Mouse (Mus musculus): Measurements from ENCODE around the gene BC029722. TPM values are rescaled to one million over a fixed set of nuclear protein-coding genes. Genes with fewer than 3 reads are reported as not detected.

Gene BC029722
- 7.9 and 8.0 TPM in 2 replicates for polyA plus RNA-seq (2014; fragmentation: Nextera tagmentation; extraction: Ambion mirVana)

GRCm38 (mm10) chr2:155819392-155819448 is at the start of gene BC029722:
BC029722 (minus strand) TSS chr2:155819426.
- H3K4me3 ChIP-seq (ENCODE audit: low read depth, low read length) = peak within 1 kb of the TSS; percentile 42
- ATAC-seq (ENCODE audit: low FRiP score) (no peak), DNase-seq (ENCODE audit: low spot score, missing footprints) (no peak)
- peaks cover 12% of the 10 kb centered on the region; the same call in 1 of the 2 replicates for H3K36me3 ChIP-seq (ENCODE audit: control insufficient read depth, insufficient read depth, low read length)
- H3K4me1 ChIP-seq (ENCODE audit: control insufficient read depth, insufficient read depth, low read length) = peaks cover 9% of the 10 kb centered on the region; the same call in 1 of the 2 replicates
- H3K27me3 ChIP-seq (ENCODE audit: control insufficient read depth, insufficient read depth, low read length) = no peaks in the 10 kb centered on the region
- H3K27ac ChIP-seq (ENCODE audit: low read depth, low read length) = peak within 1 kb of the TSS; percentile 16
- H3K4me2 ChIP-seq = peak within 1 kb of the TSS; percentile 75
- H3K9ac ChIP-seq (ENCODE audit: low read length) = peak within 1 kb of the TSS; percentile 58
- H3K9me3 ChIP-seq (ENCODE audit: control insufficient read depth, low read length) = no peaks in the 10 kb centered on the region

GRCm38 (mm10) chr2:155868320-155868719 is 49.1 kb upstream of the BC029722 start:
- ATAC-seq (ENCODE audit: low FRiP score) = no peak
- H3K9me3 ChIP-seq (ENCODE audit: control insufficient read depth, low read length) = no peaks in the 10 kb centered on the region
- DNase-seq (ENCODE audit: low spot score, missing footprints) = no peak
- H3K36me3 ChIP-seq (ENCODE audit: control insufficient read depth, insufficient read depth, low read length) = no peaks in the 10 kb centered on the region; the same call in 1 of the 2 replicates
- no peaks in the 10 kb centered on the region for H3K27me3 ChIP-seq (ENCODE audit: control insufficient read depth, insufficient read depth, low read length)
- no peak overlapping the region for H3K27ac ChIP-seq (ENCODE audit: low read depth, low read length)
- H3K9ac ChIP-seq (ENCODE audit: low read length) = no peak overlapping the region
- 98% methylated on average over 8 of the region's 8 CpGs for WGBS
- no peak overlapping the region for H3K4me2 ChIP-seq
- no peaks in the 10 kb centered on the region for H3K4me1 ChIP-seq (ENCODE audit: control insufficient read depth, insufficient read depth, low read length)
- no peak overlapping the region for H3K4me3 ChIP-seq (ENCODE audit: low read depth, low read length)

DNA sequence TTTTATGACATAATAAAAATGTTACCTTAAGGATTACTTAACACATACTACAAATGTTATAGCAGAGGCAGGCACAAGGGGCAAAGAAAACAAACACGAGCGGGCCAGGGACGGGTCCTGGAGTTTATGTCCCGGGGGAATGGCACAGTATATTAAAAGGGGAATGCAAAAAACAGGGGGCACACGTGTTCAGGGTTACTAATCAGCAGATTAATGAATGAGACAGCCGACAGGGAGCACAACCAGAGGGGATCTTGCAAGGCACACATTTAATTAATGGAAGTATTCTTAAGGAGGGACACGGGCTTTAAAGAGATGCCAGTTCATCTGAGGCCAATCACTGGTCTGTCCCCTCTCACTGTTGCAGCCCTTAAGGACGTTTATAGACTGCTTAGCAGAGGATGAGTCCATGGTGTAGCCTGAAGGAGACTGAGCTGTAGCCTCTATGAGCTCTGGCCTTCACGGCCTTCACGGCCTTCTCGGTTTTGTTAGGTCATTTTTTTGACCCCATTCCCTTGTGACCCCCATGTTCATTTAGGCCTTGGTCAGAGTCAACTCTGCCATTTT is 44.2 kb upstream of the BC029722 start:
- H3K36me3 ChIP-seq (ENCODE audit: control insufficient read depth, insufficient read depth, low read length) = no peaks in the 10 kb centered on the region
- ATAC-seq (ENCODE audit: low FRiP score) (peak; percentile 52; the same call in 1 of the 2 replicates), DNase-seq (ENCODE audit: low spot score, missing footprints) (no peak)
- H3K27me3 ChIP-seq (ENCODE audit: control insufficient read depth, insufficient read depth, low read length) = no peaks in the 10 kb centered on the region
- H3K27ac ChIP-seq (ENCODE audit: low read depth, low read length) = no peak overlapping the region; the same call in 1 of the 2 replicates
- H3K4me3 ChIP-seq (ENCODE audit: low read depth, low read length) = no peak overlapping the region
- no peak overlapping the region for H3K4me2 ChIP-seq
- 68% methylated on average over 11 of the region's 11 CpGs for WGBS
- no peak overlapping the region for H3K9ac ChIP-seq (ENCODE audit: low read length)
- H3K4me1 ChIP-seq (ENCODE audit: control insufficient read depth, insufficient read depth, low read length) = no peaks in the 10 kb centered on the region
- no peaks in the 10 kb centered on the region for H3K9me3 ChIP-seq (ENCODE audit: control insufficient read depth, low read length)

DNA sequence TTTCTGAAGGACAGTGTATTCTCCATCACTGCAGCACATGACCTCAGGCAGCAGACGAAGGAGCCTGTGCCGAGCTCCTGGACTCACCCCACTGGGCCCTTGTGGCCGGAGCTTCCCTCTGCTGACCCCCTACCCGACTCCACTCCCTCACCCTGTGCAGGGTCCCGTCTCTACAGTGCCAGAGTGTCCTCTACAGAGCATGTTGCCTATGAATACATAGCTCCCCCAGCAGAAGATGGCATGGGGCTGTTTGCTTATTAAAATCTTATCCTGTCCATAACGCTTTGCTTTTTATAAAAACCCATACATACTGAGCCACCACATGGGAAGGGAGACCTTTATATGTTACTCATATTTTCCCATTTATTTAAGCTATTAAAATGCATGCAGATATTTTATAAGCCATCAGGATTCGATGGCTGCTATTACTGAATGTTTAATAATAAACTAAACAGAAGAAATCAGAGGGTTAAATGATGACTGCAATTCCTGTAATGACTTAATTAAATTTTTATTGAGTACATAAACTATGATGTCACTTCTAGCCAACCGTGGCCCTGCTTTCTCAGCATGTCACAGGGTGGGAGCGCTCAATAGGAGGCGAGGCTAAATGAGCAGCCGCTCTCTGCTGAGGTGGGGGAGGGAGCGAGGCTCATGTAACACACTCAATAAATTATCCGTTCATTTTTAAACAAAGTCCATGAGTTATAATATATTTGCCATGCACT is 43.5 kb upstream of the BC029722 start:
- no peak overlapping the region for H3K9ac ChIP-seq (ENCODE audit: low read length)
- H3K9me3 ChIP-seq (ENCODE audit: control insufficient read depth, low read length) = no peaks in the 10 kb centered on the region
- H3K27ac ChIP-seq (ENCODE audit: low read depth, low read length) = no peak overlapping the region
- no peak overlapping the region for H3K4me2 ChIP-seq
- DNase-seq (ENCODE audit: low spot score, missing footprints) (no peak), ATAC-seq (ENCODE audit: low FRiP score) (peak; percentile 76; the same call in 1 of the 2 replicates)
- WGBS = 82% methylated on average over 13 of the region's 13 CpGs
- H3K4me3 ChIP-seq (ENCODE audit: low read depth, low read length) = no peak overlapping the region
- H3K4me1 ChIP-seq (ENCODE audit: control insufficient read depth, insufficient read depth, low read length) = no peaks in the 10 kb centered on the region
- H3K36me3 ChIP-seq (ENCODE audit: control insufficient read depth, insufficient read depth, low read length) = no peaks in the 10 kb centered on the region
- no peaks in the 10 kb centered on the region for H3K27me3 ChIP-seq (ENCODE audit: control insufficient read depth, insufficient read depth, low read length)

GRCm38 (mm10) chr2:155861581-155861980 is 42.4 kb upstream of the BC029722 start:
- DNase-seq (ENCODE audit: low spot score, missing footprints) (no peak), ATAC-seq (ENCODE audit: low FRiP score) (no peak)
- no peaks in the 10 kb centered on the region for H3K27me3 ChIP-seq (ENCODE audit: control insufficient read depth, insufficient read depth, low read length)
- no peaks in the 10 kb centered on the region for H3K9me3 ChIP-seq (ENCODE audit: control insufficient read depth, low read length)
- H3K4me3 ChIP-seq (ENCODE audit: low read depth, low read length) = no peak overlapping the region
- H3K27ac ChIP-seq (ENCODE audit: low read depth, low read length) = no peak overlapping the region
- H3K9ac ChIP-seq (ENCODE audit: low read length) = no peak overlapping the region
- 0 out of 2 replicates have a peak, but pooled peaks cover 2% of the 10 kb centered on the region for H3K36me3 ChIP-seq (ENCODE audit: control insufficient read depth, insufficient read depth, low read length)
- 92% methylated on average over 6 of the region's 6 CpGs for WGBS
- no peaks in the 10 kb centered on the region for H3K4me1 ChIP-seq (ENCODE audit: control insufficient read depth, insufficient read depth, low read length)
- no peak overlapping the region for H3K4me2 ChIP-seq

DNA sequence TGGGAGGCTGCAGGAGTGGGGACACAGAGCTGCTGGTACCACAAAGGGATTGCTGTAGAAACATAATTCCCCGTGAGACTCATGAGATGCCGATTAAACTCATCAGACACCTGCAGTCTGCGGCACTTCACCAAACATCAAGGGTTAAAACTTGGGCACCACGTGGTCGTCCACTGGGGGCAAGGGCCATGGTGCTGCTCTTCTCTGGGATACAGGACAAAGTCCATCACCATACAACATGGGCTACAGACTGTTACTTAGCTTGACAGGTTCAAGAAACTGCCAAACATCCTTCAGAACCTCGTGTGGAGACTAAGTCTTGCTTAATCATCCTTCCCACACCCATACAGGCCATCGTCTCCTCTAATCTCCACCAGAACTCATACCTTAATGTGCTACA is 40.9 kb upstream of the BC029722 start:
- 0 out of 2 replicates have a peak, but pooled peaks cover 2% of the 10 kb centered on the region for H3K36me3 ChIP-seq (ENCODE audit: control insufficient read depth, insufficient read depth, low read length)
- WGBS = 86% methylated on average over 7 of the region's 7 CpGs

GRCm38 (mm10) chr2:155852536-155852935 is 33.3 kb upstream of the BC029722 start:
- ATAC-seq (ENCODE audit: low FRiP score) (no peak), DNase-seq (ENCODE audit: low spot score, missing footprints) (no peak)
- Histone ChIP-seq H3K4me2 (no peak overlapping the region), H3K9ac (ENCODE audit: low read length) (no peak overlapping the region), H3K4me1 (ENCODE audit: control insufficient read depth, insufficient read depth, low read length) (no peaks in the 10 kb centered on the region), H3K27me3 (ENCODE audit: control insufficient read depth, insufficient read depth, low read length) (no peaks in the 10 kb centered on the region), H3K4me3 (ENCODE audit: low read depth, low read length) (no peak overlapping the region), H3K9me3 (ENCODE audit: control insufficient read depth, low read length) (no peaks in the 10 kb centered on the region), H3K27ac (ENCODE audit: low read depth, low read length) (no peak overlapping the region), H3K36me3 (ENCODE audit: control insufficient read depth, insufficient read depth, low read length) (peaks cover 2% of the 10 kb centered on the region; the same call in 1 of the 2 replicates)
- 93% methylated on average over 5 of the region's 5 CpGs for WGBS

More for the DNA sequence above, 40.9 kb upstream of the BC029722 start:
- ATAC-seq (ENCODE audit: low FRiP score) (no peak), DNase-seq (ENCODE audit: low spot score, missing footprints) (no peak)
- H3K4me2 ChIP-seq = no peak overlapping the region
- no peak overlapping the region for H3K4me3 ChIP-seq (ENCODE audit: low read depth, low read length)
- H3K27me3 ChIP-seq (ENCODE audit: control insufficient read depth, insufficient read depth, low read length) = no peaks in the 10 kb centered on the region
- no peak overlapping the region for H3K27ac ChIP-seq (ENCODE audit: low read depth, low read length)
- H3K4me1 ChIP-seq (ENCODE audit: control insufficient read depth, insufficient read depth, low read length) = no peaks in the 10 kb centered on the region
- no peak overlapping the region for H3K9ac ChIP-seq (ENCODE audit: low read length)
- no peaks in the 10 kb centered on the region for H3K9me3 ChIP-seq (ENCODE audit: control insufficient read depth, low read length)

- H3K4me1 ChIP-seq (ENCODE audit: control insufficient read depth, insufficient read depth, low read length) = no peaks in the 10 kb centered on the region
- no peak for ATAC-seq (ENCODE audit: low FRiP score)
- H3K36me3 ChIP-seq (ENCODE audit: control insufficient read depth, insufficient read depth, low read length) = peaks cover 5% of the 10 kb centered on the region; the same call in 1 of the 2 replicates
- H3K4me2 ChIP-seq = no peak overlapping the region
- no peaks in the 10 kb centered on the region for H3K27me3 ChIP-seq (ENCODE audit: control insufficient read depth, insufficient read depth, low read length)
- H3K9ac ChIP-seq (ENCODE audit: low read length) = no peak overlapping the region
- H3K4me3 ChIP-seq (ENCODE audit: low read depth, low read length) = no peak overlapping the region
- no peaks in the 10 kb centered on the region for H3K9me3 ChIP-seq (ENCODE audit: control insufficient read depth, low read length)
- no peak overlapping the region for H3K27ac ChIP-seq (ENCODE audit: low read depth, low read length)
- WGBS = 82% methylated on average over 7 of the region's 7 CpGs
- no peak for DNase-seq (ENCODE audit: low spot score, missing footprints)
Observed at GRCm38 (mm10) chr2:155850120-155850519, 30.9 kb upstream of the BC029722 start.

- Histone ChIP-seq H3K4me3 (ENCODE audit: low read depth, low read length) (no peak overlapping the region), H3K27me3 (ENCODE audit: control insufficient read depth, insufficient read depth, low read length) (no peaks in the 10 kb centered on the region), H3K4me1 (ENCODE audit: control insufficient read depth, insufficient read depth, low read length) (no peaks in the 10 kb centered on the region), H3K4me2 (no peak overlapping the region), H3K9me3 (ENCODE audit: control insufficient read depth, low read length) (no peaks in the 10 kb centered on the region), H3K27ac (ENCODE audit: low read depth, low read length) (no peak overlapping the region), H3K9ac (ENCODE audit: low read length) (no peak overlapping the region), H3K36me3 (ENCODE audit: control insufficient read depth, insufficient read depth, low read length) (peaks cover 5% of the 10 kb centered on the region; the same call in 1 of the 2 replicates)
- WGBS = 62% methylated on average over 7 of the region's 7 CpGs
- no peak for ATAC-seq (ENCODE audit: low FRiP score)
- peak; percentile 57 for DNase-seq (ENCODE audit: low spot score, missing footprints)
Observed at GRCm38 (mm10) chr2:155849464-155849863, 30.2 kb upstream of the BC029722 start.

Data from midbrain, embryonic 11.5 days (tissue).